In genomic region chrX:21061866-21062543, GRCm38 (mm10) we compare ENCODE assay signal across 8 mouse cellular contexts. TPM values are rescaled to one million over a fixed set of nuclear protein-coding genes. Genes with fewer than 3 reads are reported as not detected.
DNase-seq lines count a peak whose midpoint lies in the region; ATAC-seq and TF ChIP-seq lines count a peak whose summit lies in the region.

Zfp182 (minus strand) TSS chrX:21062316.

- no peaks in the 10 kb centered on the region for H3K27me3 ChIP-seq in embryonic facial prominence, embryonic 14.5 days (replicated peaks; ENCODE audit: control insufficient read depth, insufficient read depth, low read length)
- H3K27me3 ChIP-seq in limb, embryonic 14.5 days (ENCODE audit: control insufficient read depth, insufficient read depth, low read length) = no peaks in the 10 kb centered on the region
- H3K27me3 ChIP-seq in midbrain, postnatal 0 days (ENCODE audit: insufficient read depth, low read length) = no peaks in the 10 kb centered on the region

- 19% methylated on average over 25 of the region's 25 CpGs for WGBS in embryonic facial prominence, embryonic 14.5 days
- WGBS in limb, embryonic 14.5 days = 24% methylated on average over 25 of the region's 25 CpGs
- WGBS in midbrain, postnatal 0 days = 17% methylated on average over 25 of the region's 25 CpGs

- H3K9ac ChIP-seq in embryonic facial prominence, embryonic 14.5 days (ENCODE audit: low read depth, low read length) = peak within 1 kb of the TSS; percentile 69
- peak within 1 kb of the TSS; percentile 59 for H3K9ac ChIP-seq in limb, embryonic 14.5 days (ENCODE audit: low read depth, low read length, severe bottlenecking)
- H3K9ac ChIP-seq in midbrain, postnatal 0 days (replicated peaks; ENCODE audit: low read length, poor library complexity, severe bottlenecking) = peak within 1 kb of the TSS; percentile 60

- peak within 1 kb of the TSS; percentile 53 for H3K4me2 ChIP-seq in embryonic facial prominence, embryonic 14.5 days (ENCODE audit: low read depth, low read length)
- H3K4me2 ChIP-seq in limb, embryonic 14.5 days (replicated peaks; ENCODE audit: low read depth, low read length, severe bottlenecking) = peak within 1 kb of the TSS; percentile 42
- H3K4me2 ChIP-seq in midbrain, postnatal 0 days (ENCODE audit: low read depth, low read length, poor library complexity, severe bottlenecking) = peak within 1 kb of the TSS; percentile 47

- ATAC-seq in embryonic facial prominence, embryonic 14.5 days (ENCODE audit: low read depth) = peak; percentile 97
- ATAC-seq in limb, embryonic 14.5 days (ENCODE audit: low FRiP score, low read depth) = peak; percentile 91
- ATAC-seq in midbrain, postnatal 0 days (ENCODE audit: low FRiP score) = peak; percentile 96

- TF ChIP-seq POLR2A in limb, embryonic 14.5 days (IDR thresholded peaks at IDR 0.05; ENCODE audit: borderline replicate concordance, extremely low read depth, insufficient read depth, insufficient read length) = 0 out of 2 replicates have a peak, but pooled peaks have one; percentile 19

- peak within 1 kb of the TSS; percentile 44 for H3K27ac ChIP-seq in embryonic facial prominence, embryonic 14.5 days (replicated peaks; ENCODE audit: low read depth, low read length)
- H3K27ac ChIP-seq in limb, embryonic 14.5 days (replicated peaks; ENCODE audit: low read depth, low read length) = 0 out of 2 replicates have a peak within 1 kb of the TSS, but pooled peaks have one; percentile 8
- H3K27ac ChIP-seq in midbrain, postnatal 0 days (ENCODE audit: low read depth, low read length) = peak within 1 kb of the TSS; percentile 78

- peak; percentile 73 for DNase-seq in 3134 (ENCODE audit: extremely low read depth, insufficient read length, low spot score)
- peak; percentile 18 to 44 for DNase-seq in adrenal gland, postnatal 4 days (ENCODE audit: low spot score in 2 of 2)
- DNase-seq in embryonic facial prominence, embryonic 14.5 days (ENCODE audit: low spot score) = peak; percentile 92
- peak; percentile 82 for DNase-seq in heart, adult 8-10 months (ENCODE audit: low spot score)
- peak; percentile 82 for DNase-seq in kidney, adult 9 months
- DNase-seq in limb, embryonic 14.5 days (ENCODE audit: low spot score) = peak; percentile 80
- peak; percentile 91 for DNase-seq in midbrain, postnatal 0 days (ENCODE audit: low spot score)
- DNase-seq in spleen, postnatal 14 days (ENCODE audit: low spot score in 2 of 2) = peak; percentile 37 to 54

- TF ChIP-seq CTCF in midbrain, postnatal 0 days (IDR thresholded peaks at IDR 0.05) = no peak

- H3K9me3 ChIP-seq in embryonic facial prominence, embryonic 14.5 days (ENCODE audit: control insufficient read depth, low read length) = no peaks in the 10 kb centered on the region
- H3K9me3 ChIP-seq in limb, embryonic 14.5 days (ENCODE audit: control insufficient read depth, low read length) = no peaks in the 10 kb centered on the region
- H3K9me3 ChIP-seq in midbrain, postnatal 0 days (ENCODE audit: low read length) = no peaks in the 10 kb centered on the region

- H3K36me3 ChIP-seq in embryonic facial prominence, embryonic 14.5 days (ENCODE audit: control insufficient read depth, insufficient read depth, low read length) = no peaks in the 10 kb centered on the region
- no peaks in the 10 kb centered on the region for H3K36me3 ChIP-seq in limb, embryonic 14.5 days (ENCODE audit: control insufficient read depth, insufficient read depth, low read length)
- no peaks in the 10 kb centered on the region for H3K36me3 ChIP-seq in midbrain, postnatal 0 days (ENCODE audit: insufficient read depth, low read length)

- H3K4me3 ChIP-seq in embryonic facial prominence, embryonic 14.5 days (ENCODE audit: low read depth, low read length) = peak within 1 kb of the TSS; percentile 51
- H3K4me3 ChIP-seq in limb, embryonic 14.5 days (replicated peaks; ENCODE audit: low read length) = peak within 1 kb of the TSS; percentile 44
- H3K4me3 ChIP-seq in midbrain, postnatal 0 days (ENCODE audit: low read depth, low read length) = peak within 1 kb of the TSS; percentile 47

- H3K4me1 ChIP-seq in embryonic facial prominence, embryonic 14.5 days (ENCODE audit: control insufficient read depth, insufficient read depth, low read length) = no peaks in the 10 kb centered on the region
- no peaks in the 10 kb centered on the region for H3K4me1 ChIP-seq in limb, embryonic 14.5 days (ENCODE audit: control insufficient read depth, insufficient read depth, low read length)
- no peaks in the 10 kb centered on the region for H3K4me1 ChIP-seq in midbrain, postnatal 0 days (ENCODE audit: insufficient read depth, low read length)

RNA-seq across cellular contexts. Expression of gene Zfp182, which starts in this region (rescaled TPM):
- 10 to 100 TPM; 10.5 to 10.8 TPM for total RNA-seq in adrenal gland, postnatal 4 days (2021)
- polyA plus RNA-seq in embryonic facial prominence, embryonic 14.5 days (2014; fragmentation: Nextera tagmentation; extraction: Ambion mirVana) = 5.7 TPM in 2 replicates
- total RNA-seq in heart, adult 8-10 months (2022) = 1 to 10 TPM; 2.0 to 3.6 (median 3.2) TPM
- polyA plus RNA-seq in limb, embryonic 14.5 days (2012; rRNA removed) = 4.8 and 7.1 TPM in 2 replicates
- 5.5 and 6.6 TPM in 2 replicates for polyA plus RNA-seq in limb, embryonic 14.5 days (2014; fragmentation: Nextera tagmentation; extraction: Ambion mirVana)
- 5.3 and 12.0 TPM in 2 replicates for total RNA-seq in midbrain, postnatal 0 days (2014; rRNA removed)
- 3.9 and 4.0 TPM in 2 replicates for polyA plus RNA-seq in midbrain, postnatal 0 days (2015; fragmentation: Nextera tagmentation; extraction: Ambion mirVana)

Comparison
In these comparisons a context has a peak if more than half of its experiments do, and no peak if none do; other contexts are left out.
1. Peak in every context shown above with its lines: DNase-seq, ATAC-seq, H3K4me3 ChIP-seq and H3K27ac ChIP-seq.
2. DNase-seq: peak in every context shown above with its lines; median percentile 92 in embryonic facial prominence, embryonic 14.5 days; 91 in midbrain, postnatal 0 days; 82 in heart, adult 8-10 months; 82 in kidney, adult 9 months; 80 in limb, embryonic 14.5 days; 73 in 3134; 46 in spleen, postnatal 14 days; 31 in adrenal gland, postnatal 4 days.
3. H3K27ac ChIP-seq: peak in every context shown above with its lines; median percentile 78 in midbrain, postnatal 0 days; 44 in embryonic facial prominence, embryonic 14.5 days; 8 in limb, embryonic 14.5 days.